Mouse (Mus musculus): ENCODE measurements at regions not wholly inside any gene's neighbourhood (a gene's known extent, or its start where the extent isn't known, plus 50 kb on each side); places are given as distances from the start of the nearest gene placed in this dataset.

GRCm38 (mm10) chr5:58987754-58988153 lies 1270.0 kb downstream of the Pcdh7 start:
- TF ChIP-seq CTCF (IDR thresholded peaks at IDR 0.05; ENCODE audit: low read depth) (no peak), EP300 (IDR thresholded peaks at IDR 0.05; ENCODE audit: low read depth) (no peak)

Data from liver, postnatal 0 days (tissue).